Mouse (Mus musculus) frontal cortex, postnatal 14 days (tissue): ENCODE results near the gene Cdk5r1.
"Not testable (repeated sequence)": the region's sequence is repeated elsewhere in the genome, so short reads cannot be mapped to it uniquely, and the experiment has no call there.

Source experiments
- DNase-seq, 2 experiments: peaks; one replicate each; pipeline ENCODE4 v3.0.0; 2022; ENCODE audit warnings: low spot score in 2 of 2

Gene Cdk5r1

GRCm38 (mm10) chr11:80476222-80477189 is at the start of gene Cdk5r1:
Gene Cdk5r1 (plus strand): TSS chr11:80477023.
- DNase-seq = peak; percentile 87

- DNase-seq = peak; percentile 92
These were observed 48.3 kb upstream of the Cdk5r1 start, which contains the start of gene Psmd11 for GRCm38 (mm10) chr11:80428381-80429008. Gene Psmd11 (plus strand): TSS chr11:80428615.

- peak in 1 of 2 experiments; percentile 41 for DNase-seq
These were observed 47.8 kb upstream of the Cdk5r1 start for GRCm38 (mm10) chr11:80429009-80429475.

- no peak for DNase-seq
These were observed 47.2 kb upstream of the Cdk5r1 start for GRCm38 (mm10) chr11:80429500-80430166.

- no peak for DNase-seq
These were observed 46.4 kb upstream of the Cdk5r1 start for GRCm38 (mm10) chr11:80430366-80430910.

GRCm38 (mm10) chr11:80446916-80447315 is 29.9 kb upstream of the Cdk5r1 start:
- DNase-seq = no peak

GRCm38 (mm10) chr11:80449859-80450258 is 27.0 kb upstream of the Cdk5r1 start:
- no peak for DNase-seq

- no peak for DNase-seq
These were observed 24.6 kb upstream of the Cdk5r1 start for GRCm38 (mm10) chr11:80452242-80452641.

GRCm38 (mm10) chr11:80453198-80453597 is 23.6 kb upstream of the Cdk5r1 start:
- DNase-seq = no peak

- not testable (repeated sequence) for DNase-seq
These were observed 13.2 kb upstream of the Cdk5r1 start for GRCm38 (mm10) chr11:80463605-80464130.

- DNase-seq = no peak
These were observed 4.8 kb upstream of the Cdk5r1 start for GRCm38 (mm10) chr11:80471836-80472605.

GRCm38 (mm10) chr11:80474175-80474691 is 2.6 kb upstream of the Cdk5r1 start:
- peak in 1 of 2 experiments; percentile 42 for DNase-seq

- DNase-seq = no peak
These were observed 2.0 kb upstream of the Cdk5r1 start for GRCm38 (mm10) chr11:80474846-80475245.

GRCm38 (mm10) chr11:80475544-80475943 is 1.3 kb upstream of the Cdk5r1 start:
- DNase-seq = no peak

GRCm38 (mm10) chr11:80477341-80478199 is 747 bp downstream of the Cdk5r1 start:
- DNase-seq = peak in 1 of 2 experiments; percentile 48

- no peak for DNase-seq
These were observed 2.0 kb downstream of the Cdk5r1 start for GRCm38 (mm10) chr11:80478694-80479412.

GRCm38 (mm10) chr11:80479425-80479824 is 2.6 kb downstream of the Cdk5r1 start:
- DNase-seq = no peak
